Mouse (Mus musculus) frontal cortex, postnatal 10 days (tissue): ENCODE data around the gene Tob2.
A peak's percentile ranks its signal among the peaks of the same experiment; 100 is the strongest.

Experiments
- DNase-seq, 2 experiments: peaks; one replicate each; pipeline ENCODE4 v3.0.0; 2022; ENCODE audit warnings: low spot score in 2 of 2, mixed read lengths in 1 of 2

The Tob2 gene

DNA sequence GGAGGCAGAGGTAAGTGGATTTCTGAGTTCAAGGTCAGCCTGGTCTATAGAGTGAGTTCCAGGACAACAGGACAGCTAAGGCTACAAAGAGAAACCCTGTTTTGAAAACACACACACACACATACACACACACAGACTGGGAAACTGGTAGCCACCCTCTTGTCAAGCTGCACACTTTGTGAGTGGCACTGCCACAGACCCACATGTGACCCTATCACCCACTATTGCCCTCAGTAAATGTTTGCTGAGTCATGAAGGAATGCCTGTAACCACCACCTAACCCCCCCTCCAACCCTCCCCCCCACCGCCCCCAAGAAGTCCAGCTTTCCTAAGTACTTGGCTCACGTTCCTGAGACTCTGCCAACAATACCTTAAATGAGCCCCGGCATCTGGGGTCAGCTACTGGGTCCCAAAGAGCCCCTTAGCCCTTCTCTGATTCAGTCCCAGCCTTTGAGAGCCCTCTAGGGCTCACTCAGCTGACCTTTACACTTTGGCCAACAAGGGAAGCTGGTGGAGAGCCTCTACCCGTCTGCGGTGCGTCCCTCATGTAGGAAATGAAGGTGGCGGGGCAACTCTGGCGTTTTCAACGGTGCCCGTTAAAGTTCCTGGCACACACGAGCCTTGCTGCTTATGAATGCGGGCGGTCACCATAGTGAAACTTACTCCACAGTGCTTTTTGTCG, 19.9 kb downstream of the Tob2 start:
- DNase-seq, result no peak

DNA sequence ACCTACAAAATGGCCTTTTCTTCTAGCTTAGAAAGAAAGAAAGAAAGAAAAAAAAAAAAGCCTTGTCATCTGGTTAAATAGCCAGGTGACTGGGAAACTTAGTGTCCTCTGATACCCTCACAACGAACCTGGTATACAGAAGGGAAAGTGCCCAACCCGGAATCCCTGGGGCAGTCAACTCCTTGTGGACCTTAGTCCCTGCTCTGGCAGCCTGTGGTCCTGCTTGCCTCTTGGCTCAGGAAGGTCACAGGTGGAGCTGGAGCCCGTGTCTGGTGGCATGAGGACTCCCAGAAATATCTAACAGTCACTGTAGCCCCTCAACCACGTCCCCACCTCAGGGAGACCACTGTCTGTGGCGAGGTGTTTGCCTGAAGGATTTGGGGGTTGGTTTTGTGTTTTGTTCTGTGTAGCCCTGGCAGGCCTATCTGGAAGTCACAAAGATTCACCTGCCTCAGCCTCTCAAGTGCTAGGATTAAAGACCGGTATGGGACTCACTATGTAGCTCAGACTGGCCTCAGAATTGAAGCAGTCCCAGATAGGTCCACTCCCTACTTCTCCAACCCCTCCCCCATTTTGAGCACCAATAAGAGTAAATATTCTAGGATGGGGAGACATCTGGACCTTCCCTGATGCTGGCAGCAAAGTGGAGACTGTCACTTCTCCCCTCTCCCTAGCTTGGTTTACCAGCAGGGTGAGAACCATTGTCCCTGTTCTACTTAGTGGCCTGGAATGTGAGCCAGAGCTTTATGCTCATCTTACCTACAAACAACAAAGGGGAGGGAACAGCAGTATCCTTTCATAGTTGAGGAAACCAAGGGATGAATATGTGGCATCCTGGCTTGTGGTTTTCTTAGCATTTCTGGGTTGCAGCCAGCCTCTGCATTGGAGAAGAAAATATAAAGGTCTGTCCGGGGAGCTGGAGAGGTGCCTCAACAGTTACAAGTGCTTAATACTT, 21.4 kb downstream of the Tob2 start:
- no peak for DNase-seq

DNA sequence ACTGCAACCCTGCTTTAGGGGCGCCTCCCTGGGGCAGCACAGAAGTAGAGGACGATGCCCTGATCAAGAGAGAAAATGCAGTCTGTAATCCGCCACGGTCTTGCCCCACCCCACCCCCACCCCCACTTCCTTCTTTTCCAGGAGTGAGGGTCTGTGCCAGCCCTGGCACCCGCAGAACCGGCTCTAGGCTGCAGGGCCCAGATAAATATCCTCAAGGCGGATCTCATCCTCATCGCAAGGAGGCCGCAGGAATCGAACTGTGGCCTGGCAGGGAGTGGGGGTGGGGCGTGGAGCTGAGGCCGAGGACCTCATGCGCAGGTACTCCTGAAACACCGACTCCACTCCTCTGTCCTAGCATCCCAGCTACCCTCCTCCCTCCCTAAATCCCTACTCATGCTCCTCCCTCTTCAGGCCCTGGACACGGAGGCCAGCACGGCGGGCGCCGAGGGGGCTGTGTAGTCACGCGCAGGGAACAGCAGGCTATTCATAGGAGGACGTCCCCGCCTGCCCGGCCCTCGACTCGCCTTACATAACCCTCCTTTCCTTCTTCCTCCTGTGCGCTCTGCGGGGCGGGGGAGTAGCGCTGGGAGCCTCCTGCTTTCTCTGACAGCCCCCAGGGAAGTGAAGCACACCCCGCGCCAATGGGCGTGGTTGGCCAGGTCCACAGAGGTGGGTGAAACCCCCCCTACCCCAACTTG, 22.3 kb downstream of the Tob2 start:
- DNase-seq, result peak; percentile 75 to 90

DNA sequence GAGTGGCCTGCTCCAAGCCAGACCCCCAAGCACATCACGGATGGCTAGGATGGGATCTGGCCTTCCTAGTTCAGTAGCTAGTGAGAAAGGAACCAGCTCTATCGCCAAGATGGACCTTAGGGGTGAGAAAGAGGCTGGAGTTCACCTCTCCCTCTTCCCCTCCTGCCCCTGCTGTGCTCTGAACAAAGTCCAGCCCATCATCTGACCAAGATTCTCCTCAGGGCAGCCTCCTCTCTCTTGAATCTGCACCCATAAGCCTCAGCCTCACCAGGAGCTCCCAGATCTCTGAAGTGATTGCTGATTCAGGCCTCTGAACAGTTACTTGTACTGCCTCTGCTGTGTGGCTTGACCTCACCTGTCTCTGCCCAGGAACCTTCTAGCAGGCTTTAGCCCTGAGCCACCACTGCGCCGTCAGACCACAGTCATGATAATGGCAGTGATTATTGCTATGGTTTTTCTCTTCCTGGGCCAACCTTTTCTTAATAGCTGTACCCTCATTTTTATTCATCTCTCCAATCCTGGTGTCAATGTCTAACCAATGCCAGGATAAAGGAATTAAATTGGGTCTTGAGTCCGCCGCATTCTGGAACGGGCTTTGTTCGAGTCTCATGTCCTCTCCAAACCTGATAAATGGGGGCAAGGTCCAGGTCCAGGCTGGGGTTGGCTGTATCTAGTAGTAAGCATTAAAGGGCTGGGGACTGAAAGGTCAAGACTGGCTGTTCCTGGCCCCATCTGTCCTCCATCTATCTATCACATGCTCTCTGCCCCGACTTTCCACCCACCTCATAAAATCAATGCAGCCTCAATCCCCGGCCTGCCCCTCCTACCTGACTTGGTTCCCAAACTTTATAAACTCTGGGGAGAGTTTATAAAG, 23.4 kb downstream of the Tob2 start:
- DNase-seq, result no peak

DNA sequence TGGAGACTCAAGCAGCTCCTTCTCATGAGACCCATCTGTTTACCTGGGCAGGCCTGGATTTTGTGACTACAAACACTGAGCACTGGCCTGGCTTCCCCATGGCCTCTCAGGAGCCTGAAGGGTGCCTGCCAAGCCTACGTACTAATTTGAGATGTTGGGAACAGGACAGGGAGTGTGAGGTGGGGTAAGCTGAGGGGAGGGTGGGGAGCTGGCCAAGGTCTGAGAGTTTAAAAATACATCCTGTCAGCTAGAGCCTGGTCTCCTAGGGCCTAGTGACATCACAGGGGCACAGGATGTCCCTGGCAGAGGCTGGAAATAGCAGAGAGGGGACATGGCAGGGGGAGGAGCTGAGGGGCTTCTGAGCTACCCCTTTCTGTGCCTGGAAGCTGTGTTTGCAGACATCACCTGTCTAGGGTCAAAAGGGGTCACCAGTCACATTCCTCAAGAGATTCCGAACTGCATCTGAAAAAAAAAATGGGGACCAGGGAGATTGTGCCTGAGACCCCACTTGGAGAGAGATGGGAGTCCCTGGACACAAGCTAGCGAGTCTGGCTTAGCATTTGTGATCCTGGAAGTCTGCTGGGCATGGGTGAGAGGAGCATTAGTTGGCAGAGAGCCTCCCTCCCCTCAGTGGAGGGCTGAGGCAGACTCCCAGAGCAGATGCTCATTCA, 24.3 kb downstream of the Tob2 start:
- no peak for DNase-seq

DNA sequence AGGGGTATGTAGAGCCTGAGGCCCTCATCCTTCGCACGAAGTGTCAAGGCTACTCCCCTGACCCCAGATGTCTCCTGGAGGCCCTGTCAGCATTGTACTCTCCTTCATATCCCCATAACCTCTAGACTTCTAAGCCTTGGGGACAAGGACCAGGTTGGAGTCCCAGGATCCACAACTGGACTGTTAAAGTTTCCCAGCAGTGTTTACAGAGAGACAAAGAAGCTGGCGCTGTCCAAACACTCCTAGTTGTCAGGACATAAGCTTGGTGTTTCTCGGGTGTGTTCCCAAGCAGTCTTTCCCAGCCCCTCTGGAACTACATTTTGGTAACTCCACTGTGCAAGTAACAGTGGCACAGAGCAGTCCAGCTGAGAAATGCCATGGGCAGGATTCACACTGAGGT, 25.1 kb downstream of the Tob2 start:
- DNase-seq, result no peak

DNA sequence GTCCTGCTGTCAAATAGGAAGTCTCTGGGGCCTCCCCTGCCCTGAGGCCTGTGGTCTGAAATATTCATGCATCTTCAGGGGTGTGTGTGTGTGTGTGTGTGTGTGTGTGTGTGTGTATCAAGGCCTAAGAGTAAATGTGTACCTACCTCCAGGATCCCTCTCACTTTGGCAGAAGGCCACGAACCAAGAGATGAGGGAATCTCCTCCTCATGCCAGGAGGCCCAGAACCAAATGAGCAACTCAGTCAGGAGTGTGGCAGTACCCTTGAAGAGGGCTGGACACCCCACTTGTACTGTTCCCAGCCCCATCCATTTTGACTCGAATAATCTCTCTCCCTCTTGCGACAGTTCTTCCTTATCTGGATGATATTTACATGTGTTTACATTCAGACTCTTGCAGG, 26.4 kb downstream of the Tob2 start:
- no peak for DNase-seq

DNA sequence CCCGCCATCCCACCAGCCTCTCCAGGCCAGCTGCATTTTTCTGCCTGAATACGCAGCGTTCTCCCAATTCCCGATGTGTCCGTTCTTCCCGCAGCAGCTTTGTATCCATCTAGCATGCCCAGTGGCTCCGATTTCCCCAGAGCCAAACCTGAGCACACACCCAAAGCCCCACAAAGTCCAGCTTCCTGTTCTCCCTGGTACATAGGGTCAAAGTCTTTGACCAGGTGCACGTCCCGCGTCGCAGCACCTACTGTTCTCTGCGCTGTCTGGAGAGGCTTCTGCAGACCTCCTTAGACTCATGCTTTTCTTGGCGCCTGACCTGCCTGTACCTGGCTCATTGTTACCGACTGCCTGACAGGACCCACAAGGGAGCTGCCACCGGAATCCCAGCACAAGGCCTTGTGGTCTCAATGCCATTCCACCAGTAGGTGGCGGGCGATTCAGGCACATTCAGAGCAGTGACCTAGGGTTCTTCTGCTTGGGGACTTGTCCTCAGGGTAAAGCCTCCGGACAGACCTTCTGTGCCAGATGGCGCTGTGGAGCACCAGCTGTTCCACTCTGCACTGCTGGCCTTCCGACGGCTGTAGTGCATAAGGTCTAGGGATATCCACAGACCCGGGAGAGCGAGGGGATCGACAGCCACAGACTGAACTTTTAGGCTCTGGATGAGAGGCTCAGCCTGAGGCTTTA, 27.3 kb downstream of the Tob2 start:
- DNase-seq, result peak; percentile 71 to 85

DNA sequence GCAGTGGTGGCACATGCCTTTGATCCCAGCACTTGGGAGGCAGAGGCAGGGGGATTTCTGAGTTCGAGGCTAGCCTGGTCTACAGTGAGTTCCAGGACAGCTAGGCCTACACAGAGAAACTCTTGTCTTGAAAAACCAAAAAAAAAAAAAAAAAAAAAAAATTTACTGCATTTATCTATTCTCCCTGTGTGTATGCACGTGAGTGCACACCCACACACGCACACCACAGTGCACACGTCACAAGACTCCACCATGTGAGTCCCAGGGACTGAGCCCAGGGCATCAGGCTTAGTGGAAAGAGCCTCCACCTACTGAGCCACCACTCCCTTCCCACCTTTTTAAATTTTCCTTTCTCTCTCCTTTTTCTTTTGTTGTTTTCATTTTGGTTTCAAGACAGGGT, 28.1 kb downstream of the Tob2 start:
- DNase-seq, result no peak

DNA sequence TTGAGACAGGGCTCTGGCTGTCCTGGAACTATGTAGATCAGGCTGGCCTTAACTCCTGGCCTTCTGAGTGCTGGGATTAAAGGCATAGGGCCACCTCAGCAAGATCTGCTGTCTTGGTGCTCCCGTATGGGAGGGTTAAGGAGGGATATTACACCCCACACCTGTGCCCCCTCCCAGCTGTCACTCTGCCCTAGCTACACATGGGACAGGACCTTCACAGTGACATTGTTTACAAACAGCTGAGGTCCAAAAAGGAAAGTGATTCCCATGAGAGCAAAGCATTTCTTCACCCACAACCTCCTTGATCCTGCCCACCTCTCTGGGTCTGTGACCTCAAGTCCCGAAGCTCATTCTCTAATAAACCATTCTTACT, 29.4 kb downstream of the Tob2 start:
- DNase-seq, result no peak

DNA sequence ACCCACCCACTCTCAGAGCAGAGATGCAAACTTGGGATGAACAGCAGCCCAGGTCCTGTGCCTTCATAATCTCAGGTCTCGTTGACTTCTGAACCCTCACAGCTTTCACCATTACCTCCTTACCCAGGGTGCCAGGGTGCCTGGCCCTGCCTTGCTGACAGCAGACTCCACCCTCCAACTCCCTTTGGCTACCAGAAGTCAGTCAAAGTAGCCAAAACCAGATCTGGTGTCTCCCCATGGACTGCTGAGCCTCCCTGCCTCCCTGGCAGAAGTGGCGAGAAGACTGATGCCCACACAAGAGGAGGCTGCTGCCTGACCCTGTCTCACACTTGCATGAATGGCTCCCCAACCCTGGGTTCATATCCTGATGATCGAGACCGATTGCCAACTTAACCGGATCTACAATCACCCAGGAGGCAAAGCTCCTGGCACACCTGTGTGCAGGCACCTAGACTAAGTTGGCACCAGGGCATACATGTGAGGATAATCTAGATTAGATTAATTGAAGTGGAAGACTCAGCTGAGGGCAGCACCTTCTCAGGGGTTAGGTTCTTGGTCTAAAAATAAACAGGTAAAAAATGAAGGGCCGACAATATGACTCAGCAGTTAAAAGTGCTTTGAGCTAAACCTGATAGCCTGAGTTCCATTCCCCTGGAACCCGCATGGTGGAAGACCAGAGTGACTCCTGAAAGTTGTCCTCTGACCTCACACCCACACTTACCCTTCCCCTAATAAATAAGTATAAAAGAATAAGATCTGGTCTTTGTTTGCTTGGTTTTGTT, 30.0 kb downstream of the Tob2 start:
- no peak for DNase-seq

DNA sequence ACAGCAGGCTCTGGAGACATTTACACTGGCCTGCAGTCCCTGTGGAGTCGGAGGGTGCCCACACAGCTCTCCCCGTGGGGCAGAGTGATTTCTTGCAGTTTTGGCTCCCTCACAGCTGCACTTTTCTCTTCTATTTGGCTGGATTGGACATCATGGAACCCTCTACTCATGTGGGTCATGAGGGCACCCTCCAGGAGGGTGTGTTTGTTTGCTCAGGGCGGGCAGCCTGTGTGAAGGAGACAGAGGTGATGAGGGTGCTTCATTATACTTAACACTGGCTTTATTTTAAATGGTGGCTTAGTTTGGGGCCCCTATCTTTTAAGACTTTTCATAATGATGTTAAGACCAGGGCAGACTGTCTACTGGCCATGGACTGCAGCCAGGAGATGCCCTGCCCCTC, 33.8 kb downstream of the Tob2 start:
- DNase-seq, result no peak

DNA sequence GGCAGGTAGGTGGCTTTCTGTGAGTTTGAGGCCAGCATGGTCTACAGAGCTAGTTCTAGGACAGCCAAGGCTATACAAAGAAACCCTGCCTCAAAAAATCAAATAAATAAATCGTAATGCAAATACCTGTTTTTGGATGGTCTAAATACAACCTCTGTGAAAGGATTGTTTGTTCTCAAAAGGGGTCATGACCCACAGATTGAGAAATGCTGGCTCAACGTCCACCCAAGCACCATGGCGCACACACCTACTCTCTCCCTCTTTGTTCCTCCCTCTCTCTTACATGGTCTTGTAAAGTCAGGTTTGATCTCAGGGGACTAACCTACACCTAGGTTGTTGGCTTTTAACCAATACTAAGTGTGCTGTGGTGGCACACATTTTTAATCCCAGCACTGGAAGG, 36.0 kb downstream of the Tob2 start:
- DNase-seq, result no peak

DNA sequence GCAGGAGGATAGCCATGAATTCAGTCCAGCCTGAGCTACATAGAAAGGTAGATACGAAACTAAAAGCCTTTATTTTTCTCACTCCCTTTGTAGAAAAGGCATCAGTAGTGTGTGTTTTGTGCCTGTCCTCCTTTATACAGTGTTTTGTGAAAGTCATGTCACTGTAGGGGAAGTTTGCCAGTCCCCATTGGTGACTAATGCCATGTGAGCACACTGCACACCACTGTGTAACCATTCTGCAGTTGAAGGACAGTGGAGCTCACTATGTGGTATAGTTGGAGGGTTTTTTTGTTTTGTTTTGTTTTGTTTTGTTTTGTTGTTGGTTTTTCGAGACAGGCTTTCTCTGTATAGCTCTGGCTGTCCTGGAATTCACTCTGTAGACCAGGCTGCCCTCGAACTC, 40.2 kb downstream of the Tob2 start:
- no peak for DNase-seq

DNA sequence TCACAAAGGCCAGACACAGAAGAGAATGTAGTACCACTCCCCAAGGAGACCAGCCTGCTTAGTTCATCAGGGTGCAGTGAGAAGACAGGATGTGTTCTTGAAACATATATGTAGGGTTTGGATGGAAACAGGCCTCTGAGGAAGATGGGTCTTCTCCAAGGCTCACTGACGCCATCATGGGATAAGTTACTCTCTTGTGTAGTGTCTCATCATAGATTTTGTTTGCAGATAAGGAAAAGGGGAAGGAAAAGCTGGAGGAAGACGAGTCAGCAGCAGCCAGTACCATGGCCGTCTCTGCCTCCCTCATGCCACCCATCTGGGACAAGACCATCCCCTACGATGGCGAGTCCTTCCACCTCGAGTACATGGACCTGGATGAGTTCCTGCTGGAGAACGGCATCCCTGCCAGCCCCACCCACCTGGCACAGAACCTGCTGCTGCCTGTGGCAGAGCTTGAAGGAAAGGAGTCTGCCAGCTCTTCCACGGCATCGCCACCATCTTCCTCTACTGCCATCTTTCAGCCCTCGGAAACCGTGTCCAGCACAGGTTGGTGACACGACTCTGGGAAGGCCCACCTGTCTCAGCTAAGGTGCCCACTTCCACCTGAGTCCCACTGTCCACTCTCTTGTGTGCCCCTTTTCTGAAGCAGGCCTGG, 43.8 kb downstream of the Tob2 start:
- no peak for DNase-seq

DNA sequence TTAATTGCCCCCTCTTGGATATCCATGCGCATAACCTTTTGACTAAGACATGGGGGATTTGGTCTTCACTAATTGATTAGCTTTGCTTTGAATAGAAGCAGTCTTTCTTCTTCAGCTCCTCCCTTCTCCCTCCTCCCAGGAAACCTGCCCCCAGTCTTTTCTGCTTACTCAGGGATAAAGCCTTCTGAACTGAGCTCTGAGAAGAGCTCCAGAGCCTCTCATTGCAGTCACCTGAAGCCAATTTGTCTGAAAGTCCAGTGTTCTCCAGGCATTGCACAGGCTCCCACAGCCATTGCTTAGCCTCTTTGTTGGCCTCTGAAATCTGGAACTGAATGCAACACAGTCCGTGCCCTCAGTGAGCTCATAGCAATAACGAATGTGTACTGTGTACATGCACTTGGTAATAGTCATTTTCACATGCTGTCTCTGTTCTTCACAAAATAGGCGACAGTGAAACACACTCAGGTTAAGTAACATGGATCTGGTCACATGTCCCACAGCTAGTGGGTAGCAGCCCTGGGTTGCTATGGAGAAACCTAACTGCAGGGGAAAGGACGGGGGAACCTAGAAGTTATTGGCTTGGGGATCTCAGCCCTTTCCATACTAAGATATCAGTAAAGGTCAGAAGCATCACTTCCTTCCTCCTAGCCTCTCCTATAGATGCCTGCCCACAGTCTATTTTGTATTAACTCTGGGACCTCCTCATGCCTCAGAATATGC, 44.5 kb downstream of the Tob2 start:
- no peak for DNase-seq

DNA sequence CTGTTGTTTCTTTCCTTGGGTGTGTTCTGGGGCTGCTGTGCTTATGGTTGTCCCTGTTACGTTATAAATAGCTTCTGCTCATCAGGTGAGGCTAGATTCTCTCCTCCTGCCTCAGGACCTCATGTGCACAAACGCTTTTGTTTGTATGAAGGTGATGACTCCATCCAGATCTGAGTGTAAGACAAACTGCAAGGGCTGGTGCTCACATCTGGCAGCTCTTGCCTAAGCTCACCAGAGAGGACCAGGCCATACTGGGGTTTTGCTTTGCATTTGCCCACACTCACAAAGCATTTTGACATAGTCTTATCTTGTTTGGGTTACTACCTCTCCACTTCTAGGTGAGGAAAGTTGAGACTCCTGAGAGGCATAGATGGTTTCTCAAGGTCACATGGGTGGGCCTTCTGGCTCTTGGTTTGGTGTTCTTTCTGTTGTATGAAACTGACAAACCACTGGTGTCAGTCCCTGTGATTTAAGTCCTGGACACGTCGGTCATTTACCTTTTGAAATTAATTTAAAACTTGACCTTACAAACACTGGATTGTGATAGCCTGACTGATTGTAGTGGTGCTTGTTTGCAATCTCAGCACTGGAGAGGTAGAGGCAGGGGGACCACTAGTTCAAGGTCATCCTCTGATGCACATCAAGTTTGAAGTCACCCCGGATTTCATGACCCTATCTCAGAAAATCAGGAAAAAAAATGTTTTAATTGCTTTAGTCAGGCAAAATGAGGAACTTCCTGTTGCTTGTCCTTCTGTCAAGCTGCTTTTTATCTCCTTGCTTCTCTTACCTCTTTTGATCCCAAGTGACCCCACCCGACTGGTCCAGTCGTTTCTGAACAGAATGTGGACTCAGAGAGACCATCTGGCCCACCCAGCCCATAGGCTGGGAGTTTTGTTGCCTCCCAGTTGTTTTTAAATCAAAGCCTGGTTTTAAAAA, 45.6 kb downstream of the Tob2 start:
- DNase-seq, result no peak
